Comparison of ENCODE assay signal across 7 mouse cellular contexts in the genomic region with DNA sequence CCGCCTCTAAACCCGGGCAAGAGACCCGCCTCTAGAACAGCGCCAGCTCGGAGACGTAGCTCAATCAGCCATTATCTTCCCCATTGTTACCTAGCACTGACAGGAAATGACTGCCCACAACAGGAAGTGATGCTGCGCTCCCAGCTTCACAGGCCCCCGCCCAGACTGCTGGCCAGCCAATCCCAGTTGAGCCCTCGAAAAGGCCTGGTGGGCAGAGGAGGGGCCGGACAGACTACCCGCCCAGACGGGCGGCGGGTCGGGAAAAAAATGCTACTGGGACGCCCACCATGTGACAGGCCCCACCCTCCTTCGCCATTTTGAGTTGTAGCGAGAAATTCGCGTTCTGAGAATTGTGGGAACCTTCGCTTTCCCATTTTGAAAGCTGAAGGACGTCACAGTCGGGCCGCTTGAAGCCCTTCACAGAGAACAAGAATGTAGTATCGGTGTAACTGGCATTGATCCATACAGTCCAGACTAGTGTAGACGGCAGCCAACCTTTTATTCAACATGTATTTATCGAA. TPM values are rescaled to one million over a fixed set of nuclear protein-coding genes. Genes with fewer than 3 reads are reported as not detected.
DNase-seq lines count a peak whose midpoint lies in the region; ATAC-seq and TF ChIP-seq lines count a peak whose summit lies in the region.

Gene Rlim, minus strand, starts transcription at position 116 of the 521 bp plus-strand sequence.

- WGBS in embryonic facial prominence, embryonic 10.5 days: 22% methylated on average over 27 of the region's 27 CpGs
- 24% methylated on average over 27 of the region's 27 CpGs for WGBS in intestine, postnatal 0 days
- WGBS in midbrain, embryonic 12.5 days: 27% methylated on average over 27 of the region's 27 CpGs
- 27% methylated on average over 27 of the region's 27 CpGs for WGBS in small intestine, adult 2 months

- H3K9ac ChIP-seq in intestine, postnatal 0 days (ENCODE audit: low read depth, low read length): peak within 1 kb of the TSS; percentile 85
- peak within 1 kb of the TSS; percentile 77 for H3K9ac ChIP-seq in midbrain, embryonic 12.5 days (replicated peaks)

- peak within 1 kb of the TSS; percentile 54 for H3K4me2 ChIP-seq in intestine, postnatal 0 days (replicated peaks; ENCODE audit: low read depth)
- H3K4me2 ChIP-seq in midbrain, embryonic 12.5 days (replicated peaks): peak within 1 kb of the TSS; percentile 55

- H3K27me3 ChIP-seq in embryonic facial prominence, embryonic 10.5 days (replicated peaks; ENCODE audit: low read depth, poor library complexity, severe bottlenecking): peaks cover 71% of the 10 kb centered on the region
- no peaks in the 10 kb centered on the region for H3K27me3 ChIP-seq in intestine, postnatal 0 days (replicated peaks; ENCODE audit: control insufficient read depth, insufficient read depth, low read length)
- peaks cover 41% of the 10 kb centered on the region for H3K27me3 ChIP-seq in midbrain, embryonic 12.5 days
- H3K27me3 ChIP-seq in small intestine, adult 2 months (ENCODE audit: control insufficient read depth, insufficient read depth, low read length): no peaks in the 10 kb centered on the region

- no peaks in the 10 kb centered on the region for H3K9me3 ChIP-seq in embryonic facial prominence, embryonic 10.5 days
- H3K9me3 ChIP-seq in intestine, postnatal 0 days (ENCODE audit: control insufficient read depth): no peaks in the 10 kb centered on the region
- H3K9me3 ChIP-seq in midbrain, embryonic 12.5 days: no peaks in the 10 kb centered on the region

- H3K36me3 ChIP-seq in embryonic facial prominence, embryonic 10.5 days (replicated peaks): peaks cover 26% of the 10 kb centered on the region
- H3K36me3 ChIP-seq in intestine, postnatal 0 days (ENCODE audit: control insufficient read depth, insufficient read depth): no peaks in the 10 kb centered on the region
- H3K36me3 ChIP-seq in midbrain, embryonic 12.5 days: peaks cover 4% of the 10 kb centered on the region; the same call in 1 of the 2 replicates
- peaks cover 6% of the 10 kb centered on the region; the same call in 1 of the 2 replicates for H3K36me3 ChIP-seq in small intestine, adult 2 months (ENCODE audit: control insufficient read depth, insufficient read depth, low read length)

- H3K4me3 ChIP-seq in embryonic facial prominence, embryonic 10.5 days: peak within 1 kb of the TSS; percentile 72
- peak within 1 kb of the TSS; percentile 72 for H3K4me3 ChIP-seq in intestine, postnatal 0 days (ENCODE audit: low read depth, low read length)
- H3K4me3 ChIP-seq in midbrain, embryonic 12.5 days: peak within 1 kb of the TSS; percentile 75
- peak within 1 kb of the TSS; percentile 100 for H3K4me3 ChIP-seq in small intestine, adult 2 months (ENCODE audit: low read depth, low read length)

- TF ChIP-seq CTCF in intestine, postnatal 0 days (IDR thresholded peaks at IDR 0.05; ENCODE audit: low read depth): no peak
- TF ChIP-seq CTCF in small intestine, adult 2 months (IDR thresholded peaks at IDR 0.05; ENCODE audit: extremely low read depth, insufficient read length, insufficient replicate concordance, low read depth, low read length): no peak

- DNase-seq in adrenal gland, postnatal 10 days: peak; percentile 89
- DNase-seq in embryonic facial prominence, embryonic 10.5 days (ENCODE audit: low spot score): peak; percentile 93
- peak; percentile 50 for DNase-seq in gonadal fat pad, adult 2 months (ENCODE audit: low read depth)
- DNase-seq in left cerebral cortex, postnatal 4 days: peak; percentile 93

- H3K27ac ChIP-seq in embryonic facial prominence, embryonic 10.5 days (replicated peaks): peak within 1 kb of the TSS; percentile 95
- peak within 1 kb of the TSS; percentile 94 for H3K27ac ChIP-seq in intestine, postnatal 0 days (ENCODE audit: low read depth, low read length)
- peak within 1 kb of the TSS; percentile 89 for H3K27ac ChIP-seq in midbrain, embryonic 12.5 days (replicated peaks)
- H3K27ac ChIP-seq in small intestine, adult 2 months (ENCODE audit: insufficient read depth, low read depth, low read length): peak within 1 kb of the TSS; percentile 98

- H3K4me1 ChIP-seq in embryonic facial prominence, embryonic 10.5 days: no peaks in the 10 kb centered on the region
- no peaks in the 10 kb centered on the region for H3K4me1 ChIP-seq in intestine, postnatal 0 days (replicated peaks; ENCODE audit: control insufficient read depth, insufficient read depth, low read length)
- H3K4me1 ChIP-seq in midbrain, embryonic 12.5 days: no peaks in the 10 kb centered on the region
- no peaks in the 10 kb centered on the region for H3K4me1 ChIP-seq in small intestine, adult 2 months (ENCODE audit: control insufficient read depth, insufficient read depth, insufficient read length, low read length)

- TF ChIP-seq POLR2A in small intestine, adult 2 months (IDR thresholded peaks at IDR 0.05; ENCODE audit: low read depth, low read length): peak; percentile 63; the same call in 1 of the 2 replicates

- ATAC-seq in intestine, postnatal 0 days: peak; percentile 100
- peak; percentile 99 for ATAC-seq in midbrain, embryonic 12.5 days (ENCODE audit: low FRiP score, low read depth)

- intact Hi-C loops in left cerebral cortex, postnatal 4 days (cut with DNase I): no loop called here

RNA-seq across cellular contexts. Expression of gene Rlim, which starts in this region (rescaled TPM):
- 10 to 100 TPM; 49.3 to 54.0 TPM for total RNA-seq in adrenal gland, postnatal 10 days (2021)
- polyA plus RNA-seq in embryonic facial prominence, embryonic 10.5 days (2016; fragmentation: Nextera tagmentation; extraction: Ambion mirVana): 43.0 and 43.4 TPM in 2 replicates
- 8.7 and 11.9 TPM in 2 replicates for polyA plus RNA-seq in gonadal fat pad, adult 2 months (2012; rRNA removed)
- 11.9 and 14.4 TPM in 2 replicates for polyA plus RNA-seq in intestine, postnatal 0 days (2015; fragmentation: Nextera tagmentation; extraction: Ambion mirVana)
- total RNA-seq in left cerebral cortex, postnatal 4 days (2021): 10 to 100 TPM; 49.9 to 55.1 TPM
- 46.4 and 49.7 TPM in 2 replicates for polyA plus RNA-seq in midbrain, embryonic 12.5 days (2016; fragmentation: Nextera tagmentation; extraction: Ambion mirVana)
- 0.43 and 1.4 TPM in 2 replicates for polyA plus RNA-seq in small intestine, adult 2 months (2012; rRNA removed)

Comparison
In these comparisons a context has a peak if more than half of its experiments do, and no peak if none do; other contexts are left out.
1. Peak in every context shown above with its lines: DNase-seq, ATAC-seq, H3K4me3 ChIP-seq and H3K27ac ChIP-seq.